Mouse (Mus musculus): ENCODE data around the gene Nutf2. TPM values are rescaled to one million over a fixed set of nuclear protein-coding genes. Genes with fewer than 3 reads are reported as not detected.
A peak's percentile ranks its signal among the peaks of the same experiment; 100 is the strongest.

Gene Nutf2
- total RNA-seq (2012; rRNA removed): 144 and 193 TPM in 2 replicates
- 205 and 223 TPM in 2 replicates for total RNA-seq (2014; rRNA removed)
- 7.9 and 11.2 TPM in 2 replicates for polyA plus RNA-seq (2012; ENCODE audit: insufficient read length, low read depth)

- peak within 1 kb of the TSS; percentile 92 to 99 (median 95) for H3K4me3 ChIP-seq (replicated peaks in 1 of 3; ENCODE audit: low read depth in 2 of 3, low read length in 2 of 3, poor library complexity in 1 of 3)
- peak within 1 kb of the TSS; percentile 94 for H3K4me2 ChIP-seq (ENCODE audit: insufficient read depth, low read depth, poor library complexity, severe bottlenecking)
- DNase-seq (ENCODE audit: extremely low read depth): peak; percentile 97
- H3K9me3 ChIP-seq (replicated peaks; ENCODE audit: low read length): no peaks in the 10 kb centered on the region
- H3K4me1 ChIP-seq (ENCODE audit: control insufficient read depth in 1 of 2, insufficient read depth in 2 of 2): peaks cover 11 to 65% of the 10 kb centered on the region in 2 experiments; a peak in 3 of 4 replicates
- peak within 1 kb of the TSS; percentile 73 for H3K9ac ChIP-seq (ENCODE audit: insufficient read depth, low read depth)
- peak; percentile 85; the same call in 1 of the 2 replicates for TF ChIP-seq GABPA (IDR thresholded peaks at IDR 0.05; ENCODE audit: insufficient replicate concordance, low read depth, low read length)
- peak; percentile 80 for TF ChIP-seq POLR2A (IDR thresholded peaks at IDR 0.05; ENCODE audit: low read depth, low read length)
- TF ChIP-seq ETS1 (conservative IDR thresholded peaks at IDR 0.05; ENCODE audit: low read depth, low read length): peak; percentile 25; the same call in 1 of the 2 replicates
- peak; percentile 96 for TF ChIP-seq E2F4 (IDR thresholded peaks at IDR 0.05; ENCODE audit: insufficient replicate concordance, low read depth, low read length)
- no peak for TF ChIP-seq TBP (conservative IDR thresholded peaks at IDR 0.05; ENCODE audit: low read depth, low read length)
- no peak for TF ChIP-seq JUND (conservative IDR thresholded peaks at IDR 0.05; ENCODE audit: low read depth, low read length)
- peak; percentile 96 for TF ChIP-seq HCFC1 (IDR thresholded peaks at IDR 0.05; ENCODE audit: low read depth, low read length)
- TF ChIP-seq POLR2AphosphoS2 (IDR thresholded peaks at IDR 0.05; ENCODE audit: low read depth, low read length): peak; percentile 73
- peak; percentile 98 for TF ChIP-seq KAT2A (IDR thresholded peaks at IDR 0.05; ENCODE audit: insufficient replicate concordance, low read length)
- TF ChIP-seq IRF4 (IDR thresholded peaks at IDR 0.05; ENCODE audit: low read depth, low read length): peak; percentile 45; the same call in 1 of the 2 replicates
- peak; percentile 68 for TF ChIP-seq SIN3A (IDR thresholded peaks at IDR 0.05; ENCODE audit: low read length)
- TF ChIP-seq RAD21 (IDR thresholded peaks at IDR 0.05; ENCODE audit: low read depth, low read length): no peak
- TF ChIP-seq CHD2 (IDR thresholded peaks at IDR 0.05; ENCODE audit: low read length): peak; percentile 97
- peak; percentile 52 for TF ChIP-seq NRF1 (IDR thresholded peaks at IDR 0.05; ENCODE audit: low read depth, low read length)
- peak; percentile 20; the same call in 1 of the 2 replicates for TF ChIP-seq MXI1 (IDR thresholded peaks at IDR 0.05; ENCODE audit: low read depth, low read length)
- TF ChIP-seq PAX5 (IDR thresholded peaks at IDR 0.05; ENCODE audit: low read length): no peak
- TF ChIP-seq ELF1 (IDR thresholded peaks at IDR 0.05; ENCODE audit: low read depth, low read length): peak; percentile 82
- peak; percentile 82 for TF ChIP-seq TCF12 (IDR thresholded peaks at IDR 0.05; ENCODE audit: low read depth, low read length)
- TF ChIP-seq MAZ (IDR thresholded peaks at IDR 0.05; ENCODE audit: low read depth, low read length): peak; percentile 72; the same call in 1 of the 2 replicates
- TF ChIP-seq MYC (IDR thresholded peaks at IDR 0.05; ENCODE audit: low read depth, low read length): peak; percentile 92
- no peak for TF ChIP-seq JUN (IDR thresholded peaks at IDR 0.05; ENCODE audit: insufficient read depth, low read depth, low read length)
- peak; percentile 71 for TF ChIP-seq NELFE (IDR thresholded peaks at IDR 0.05; ENCODE audit: low read depth, low read length)
- peaks cover 84% of the 10 kb centered on the region for H3K79me2 ChIP-seq (replicated peaks; ENCODE audit: control insufficient read depth, extremely low read depth, insufficient read depth, poor library complexity, severe bottlenecking)
- no peaks in the 10 kb centered on the region for H3K27me3 ChIP-seq (replicated peaks)
- peaks cover 4 to 30% of the 10 kb centered on the region in 2 experiments for H3K36me3 ChIP-seq (replicated peaks in 1 of 2; ENCODE audit: control insufficient read depth in 1 of 2, insufficient read depth in 1 of 2, low read length in 1 of 2)
- in situ Hi-C loops (cut with MboI; ENCODE audit: low pct_ligation_motif_present, low pct_unique_long_range_greater_than_20kb, low sequenced_read_pairs): no loop called here
- H3K27ac ChIP-seq (ENCODE audit: insufficient read depth, low read depth): peak within 1 kb of the TSS; percentile 45
- dilution Hi-C loops (cut with MboI; ENCODE audit: extremely low pct_ligation_motif_present, extremely low pct_unique_long_range_greater_than_20kb, low sequenced_read_pairs): no loop called here
Measured at GRCm38 (mm10) chr8:105860143-105860981, at the start of gene Nutf2. Gene Nutf2, plus strand, starts transcription at chr8:105860580.
